Mouse (Mus musculus) MEL (cell line): ENCODE data around the gene Bcl2a1d. TPM values are rescaled to one million over a fixed set of nuclear protein-coding genes. Genes with fewer than 3 reads are reported as not detected.
"Not testable (repeated sequence)": the region's sequence is repeated elsewhere in the genome, so short reads cannot be mapped to it uniquely, and the experiment has no call there.

Experiments
- DNase-seq: peaks from one replicate; pipeline ENCODE4 v3.0.0; 2011; ENCODE audit warnings: low read depth, low spot score
- H3K27ac ChIP-seq: 2 replicates; pipeline ENCODE4 v1.5.1; 2012; ENCODE audit warnings: low read depth, mild to moderate bottlenecking, control low read depth, low read length, moderate library complexity; ENCODE audit not compliant: control insufficient read depth
- H3K27me3 ChIP-seq, 2 experiments: fragments of 150-350 bp in 1 of 2; sonication (generic) in 1 of 2; 2 replicates each; pipeline ENCODE4 v1.6.1; 2012; ENCODE audit warnings: low read length in 2 of 2, mild to moderate bottlenecking in 2 of 2, improper control_type of control experiment in 1 of 2, moderate library complexity in 1 of 2; ENCODE audit not compliant: insufficient read depth in 2 of 2, control insufficient read depth in 1 of 2
- H3K36me3 ChIP-seq, 2 experiments: 2 replicates each; pipeline ENCODE4 v1.6.1; 2012 to 2014; ENCODE audit warnings: low read length in 2 of 2, improper control_type of control experiment in 1 of 2, inconsistent platforms in 1 of 2, mild to moderate bottlenecking in 1 of 2; ENCODE audit not compliant: insufficient read depth in 2 of 2, control insufficient read depth in 1 of 2
- H3K4me1 ChIP-seq, 2 experiments: fragments of 150-350 bp in 1 of 2; sonication (generic) in 1 of 2; 2 replicates each; pipeline ENCODE4 v1.6.1; 2012; ENCODE audit warnings: low read length in 2 of 2, improper control_type of control experiment in 1 of 2, mild to moderate bottlenecking in 1 of 2; ENCODE audit not compliant: insufficient read depth in 2 of 2, control insufficient read depth in 1 of 2
- H3K4me3 ChIP-seq, 2 experiments: fragments of 150-350 bp in 1 of 2; sonication (generic) in 1 of 2; 2 replicates each; pipeline ENCODE4 v1.5.1; 2012; ENCODE audit warnings: low read depth in 2 of 2, low read length in 2 of 2, mild to moderate bottlenecking in 2 of 2, moderate library complexity in 2 of 2, control low read depth in 1 of 2, improper control_type of control experiment in 1 of 2; ENCODE audit not compliant: control insufficient read depth in 1 of 2, insufficient read depth in 1 of 2
- H3K79me2 ChIP-seq: 2 replicates; pipeline ENCODE4 v1.6.1; 2012; ENCODE audit warnings: mild to moderate bottlenecking, low read length, moderate library complexity; ENCODE audit not compliant: control insufficient read depth, poor library complexity, insufficient read depth
- H3K9ac ChIP-seq: 2 replicates; pipeline ENCODE4 v1.6.1; 2012; ENCODE audit warnings: low read depth, mild to moderate bottlenecking, control low read depth, low read length, moderate library complexity; ENCODE audit not compliant: control insufficient read depth, poor library complexity, severe bottlenecking
- H3K9me3 ChIP-seq: fragments of 150-350 bp; sonication (generic); replicated peaks from 2 replicates; pipeline ENCODE4 v1.6.1; 2012; ENCODE audit warnings: mild to moderate bottlenecking, low read length, improper control_type of control experiment, moderate library complexity; ENCODE audit not compliant: insufficient read depth
- polyA plus RNA-seq, 2 experiments: library from polyadenylated mRNA; stranded (reverse) in 1 of 2; unstranded in 1 of 2; fragments of >175 nt in 1 of 2; fragments of >200 nt in 1 of 2; gene quantifications; 2 replicates each; pipeline versions ENCODE4 v1.2.1 to v1.2.4; 2012; ENCODE audit warnings: low replicate concordance in 2 of 2, low read depth in 1 of 2; ENCODE audit not compliant: insufficient read length in 2 of 2, insufficient read depth in 1 of 2, missing spikeins in 1 of 2
- total RNA-seq: library from RNA; depleted of rRNA; stranded (reverse); fragments of 300-350 nt; gene quantifications from 2 replicates; pipeline ENCODE4 v1.2.3, GENCODE M21; 2012; rRNA removed

The Bcl2a1d gene
- total RNA-seq, result 0.19 and 0.59 TPM in 2 replicates
- polyA plus RNA-seq, result not detected

- peak within 1 kb of the TSS; percentile 47 for H3K27ac ChIP-seq
- not testable (repeated sequence) for H3K36me3 ChIP-seq, H3K79me2 ChIP-seq, H3K9ac ChIP-seq, H3K4me1 ChIP-seq, H3K9me3 ChIP-seq, H3K4me3 ChIP-seq, H3K27me3 ChIP-seq
- DNase-seq, result peak; percentile 60
Observed at GRCm38 (mm10) chr9:88731728-88732127, at the start of gene Bcl2a1d. Bcl2a1d (minus strand) TSS chr9:88731914.

GRCm38 (mm10) chr9:88770239-88770638 lies 38.5 kb upstream of the Bcl2a1d start:
- not testable (repeated sequence) for H3K36me3 ChIP-seq, H3K4me1 ChIP-seq, H3K27ac ChIP-seq, H3K9me3 ChIP-seq, H3K9ac ChIP-seq, H3K4me3 ChIP-seq, DNase-seq, H3K79me2 ChIP-seq, H3K27me3 ChIP-seq

GRCm38 (mm10) chr9:88769470-88769869 lies 37.8 kb upstream of the Bcl2a1d start:
- not testable (repeated sequence) for H3K4me3 ChIP-seq, H3K27ac ChIP-seq, H3K9ac ChIP-seq, H3K36me3 ChIP-seq, H3K4me1 ChIP-seq, H3K79me2 ChIP-seq, DNase-seq, H3K27me3 ChIP-seq, H3K9me3 ChIP-seq

GRCm38 (mm10) chr9:88746687-88747086 lies 15.0 kb upstream of the Bcl2a1d start:
- not testable (repeated sequence) for H3K4me3 ChIP-seq, H3K36me3 ChIP-seq, H3K9me3 ChIP-seq, H3K27ac ChIP-seq, DNase-seq, H3K27me3 ChIP-seq, H3K79me2 ChIP-seq, H3K4me1 ChIP-seq, H3K9ac ChIP-seq

- DNase-seq, H3K9me3 ChIP-seq, H3K9ac ChIP-seq, H3K27me3 ChIP-seq, H3K4me3 ChIP-seq, H3K4me1 ChIP-seq, H3K36me3 ChIP-seq, H3K27ac ChIP-seq, H3K79me2 ChIP-seq: not testable (repeated sequence)
Observed at GRCm38 (mm10) chr9:88746046-88746445, 14.3 kb upstream of the Bcl2a1d start.

GRCm38 (mm10) chr9:88735289-88735688 lies 3.6 kb upstream of the Bcl2a1d start:
- not testable (repeated sequence) for H3K4me3 ChIP-seq, H3K36me3 ChIP-seq, H3K9ac ChIP-seq, DNase-seq, H3K27ac ChIP-seq, H3K27me3 ChIP-seq, H3K79me2 ChIP-seq, H3K9me3 ChIP-seq, H3K4me1 ChIP-seq

GRCm38 (mm10) chr9:88733182-88733581 lies 1.5 kb upstream of the Bcl2a1d start:
- not testable (repeated sequence) for H3K27ac ChIP-seq, H3K4me1 ChIP-seq, H3K79me2 ChIP-seq, H3K4me3 ChIP-seq, H3K9me3 ChIP-seq, DNase-seq, H3K36me3 ChIP-seq, H3K27me3 ChIP-seq, H3K9ac ChIP-seq
